Mouse (Mus musculus) brain, embryonic 18.5 days (tissue): ENCODE data around the gene Il6st.

Experiments used
- DNase-seq: peaks from one replicate; pipeline ENCODE4 v3.0.0-alpha.2; 2012; ENCODE audit warnings: low read depth, low spot score

The Il6st gene

DNA sequence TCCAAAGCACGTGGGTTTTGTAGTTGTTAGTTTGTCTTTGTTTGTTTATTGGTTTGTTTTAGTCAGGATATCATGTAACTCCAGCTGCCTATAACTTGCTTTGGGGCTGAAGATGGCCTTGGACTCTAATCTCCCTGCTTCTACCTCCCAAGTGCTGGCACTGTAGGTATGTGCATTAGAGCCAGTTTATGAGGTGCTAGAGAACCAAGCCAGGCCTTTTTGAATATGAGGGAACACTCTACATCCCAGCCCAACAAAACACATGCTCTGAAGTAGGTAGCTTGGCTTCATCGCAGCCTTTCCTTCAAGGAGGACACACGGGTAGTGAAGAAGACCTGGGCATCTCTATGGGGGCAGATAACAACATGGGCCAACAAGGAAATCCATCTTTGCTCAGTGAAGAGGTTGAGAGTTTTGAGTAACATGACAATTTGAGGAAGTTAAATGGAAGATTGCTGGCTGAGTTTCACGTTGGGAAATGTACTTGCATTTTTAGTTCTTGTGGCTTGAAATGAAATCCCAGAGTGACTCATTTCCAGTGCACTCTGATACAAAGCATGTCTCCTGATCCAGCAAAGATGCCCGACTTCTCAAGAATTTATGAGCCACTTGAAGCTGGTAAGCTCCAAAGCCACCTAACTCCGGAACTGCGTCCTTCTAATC lies 20.9 kb upstream of the Il6st start:
- DNase-seq: no peak

DNA sequence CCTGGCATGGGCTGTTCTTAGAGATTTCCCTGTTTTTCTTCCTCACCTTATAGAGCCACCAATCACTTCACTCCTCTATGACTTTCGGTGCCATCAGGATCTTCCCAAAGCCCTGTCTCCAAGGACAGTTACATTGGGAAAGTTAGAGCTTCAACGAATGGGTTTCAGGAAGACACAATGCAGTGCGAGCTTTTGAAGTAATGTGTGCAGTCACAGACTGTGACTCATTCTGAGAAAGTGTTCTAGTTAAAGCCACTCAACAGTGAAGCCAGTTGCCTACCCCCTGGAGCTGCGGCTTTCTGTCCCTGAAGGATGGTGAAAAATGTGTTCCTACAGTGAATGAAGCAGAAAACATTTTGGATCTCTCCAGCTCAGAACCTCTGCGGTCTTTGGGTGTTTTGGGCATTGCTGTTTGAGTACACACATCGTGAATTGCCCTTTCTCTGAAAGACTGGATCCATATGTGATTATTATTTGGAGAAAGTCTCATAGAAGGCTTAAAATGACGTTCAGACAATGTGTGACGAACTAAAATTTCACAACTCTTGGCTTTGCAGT lies 16.7 kb upstream of the Il6st start:
- DNase-seq: no peak

DNA sequence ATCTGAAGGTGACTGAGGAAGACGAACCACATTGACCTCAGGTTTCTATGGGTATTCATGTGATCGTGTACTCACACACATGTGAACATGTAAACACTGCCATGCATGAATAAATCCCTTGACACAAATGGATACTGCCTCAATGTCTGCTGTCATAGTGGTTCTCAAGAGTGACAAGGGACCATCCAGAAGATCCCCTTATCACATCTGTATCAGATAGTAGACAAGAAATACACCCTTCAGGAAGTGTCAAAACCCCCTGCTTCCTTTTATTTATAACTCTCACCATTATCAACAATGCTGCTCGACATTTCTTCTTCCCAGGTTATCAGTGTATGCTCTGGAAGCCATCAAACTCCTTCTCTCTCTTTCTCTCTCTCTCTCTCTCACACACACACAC lies 13.7 kb upstream of the Il6st start:
- no peak for DNase-seq

DNA sequence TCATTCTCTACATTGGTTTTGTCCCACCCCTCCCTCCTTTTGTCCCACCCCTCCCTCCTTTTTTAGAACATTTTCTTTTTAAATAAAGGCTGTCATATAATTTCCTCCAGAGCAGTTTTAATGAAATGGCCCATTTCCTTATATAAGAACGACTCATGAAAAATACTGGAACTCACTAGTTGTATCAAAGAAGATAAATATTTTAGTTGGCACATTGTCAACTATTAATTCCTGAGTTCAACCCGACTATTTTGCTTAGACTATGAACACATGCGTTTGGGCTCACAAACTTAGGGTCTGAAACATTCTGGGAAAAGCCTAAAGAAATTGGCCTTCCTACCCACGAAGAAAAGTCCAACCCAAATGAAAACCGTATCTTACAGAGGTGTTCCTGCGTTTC lies 6.5 kb upstream of the Il6st start:
- no peak for DNase-seq

DNA sequence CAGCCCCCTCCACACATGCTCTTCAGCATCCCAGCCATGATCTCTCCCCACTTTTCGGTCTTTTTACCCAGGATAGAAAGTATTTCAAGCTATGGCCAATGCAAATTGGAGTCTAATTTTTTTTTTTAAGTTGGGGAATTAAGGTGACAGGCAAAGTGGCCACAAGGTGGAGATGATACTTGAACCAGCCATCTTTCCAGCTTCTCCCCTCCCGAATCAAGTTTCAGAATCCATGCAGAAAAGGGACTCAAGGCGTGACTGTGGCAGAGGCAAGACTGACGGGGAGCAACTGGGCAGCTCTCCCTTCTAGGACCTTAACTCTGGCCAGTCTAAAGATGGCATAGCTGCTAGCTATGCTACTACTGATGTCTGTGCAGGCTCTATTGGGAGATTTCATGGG lies 5.9 kb upstream of the Il6st start:
- DNase-seq: no peak

DNA sequence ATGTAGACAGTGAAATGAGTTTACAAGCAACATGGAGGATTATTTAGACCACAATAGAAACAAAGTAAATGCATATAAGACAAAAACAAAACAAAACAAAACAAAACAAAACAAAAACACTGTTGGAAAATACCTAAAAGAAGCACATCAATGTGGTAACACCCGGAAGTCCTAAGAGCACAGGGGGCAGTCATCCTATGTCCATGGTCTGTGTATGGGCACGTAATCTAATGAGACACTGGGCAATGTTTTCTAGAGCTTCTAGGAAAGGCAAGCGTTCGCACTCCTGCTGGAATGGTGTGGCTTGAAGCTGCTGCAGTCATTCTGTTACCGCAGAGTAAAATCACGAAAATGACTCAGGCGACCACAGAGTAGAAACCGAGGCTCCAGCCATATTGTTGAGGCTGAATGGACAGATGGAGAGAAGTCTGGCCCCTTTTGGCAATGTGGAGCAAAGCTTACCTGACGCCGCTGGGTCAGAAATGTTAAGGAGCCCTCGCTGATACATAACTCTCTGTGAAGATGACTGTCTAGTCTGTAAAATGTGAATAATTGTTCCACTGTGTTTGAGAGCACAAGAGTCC lies 5.3 kb upstream of the Il6st start:
- no peak for DNase-seq

DNA sequence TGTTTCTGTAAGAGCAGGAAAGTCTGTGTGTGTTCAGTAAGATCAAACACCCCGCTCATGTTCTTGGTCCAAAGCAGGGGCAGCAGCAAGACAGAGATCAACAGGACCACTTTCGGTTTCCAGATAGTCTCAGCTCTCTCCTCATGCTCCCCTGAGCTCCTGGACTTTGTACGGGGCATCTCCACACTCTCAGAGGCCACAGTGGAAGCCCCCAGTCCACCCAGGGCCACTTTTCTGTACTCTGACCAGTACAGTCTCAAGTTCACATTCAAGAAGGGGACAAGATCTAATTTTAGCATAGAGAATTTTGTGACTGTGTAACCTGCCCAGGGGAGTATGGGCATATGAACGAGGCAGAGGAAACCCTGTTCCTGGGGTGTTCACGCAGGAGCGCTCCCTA lies 3.9 kb upstream of the Il6st start:
- DNase-seq: no peak

DNA sequence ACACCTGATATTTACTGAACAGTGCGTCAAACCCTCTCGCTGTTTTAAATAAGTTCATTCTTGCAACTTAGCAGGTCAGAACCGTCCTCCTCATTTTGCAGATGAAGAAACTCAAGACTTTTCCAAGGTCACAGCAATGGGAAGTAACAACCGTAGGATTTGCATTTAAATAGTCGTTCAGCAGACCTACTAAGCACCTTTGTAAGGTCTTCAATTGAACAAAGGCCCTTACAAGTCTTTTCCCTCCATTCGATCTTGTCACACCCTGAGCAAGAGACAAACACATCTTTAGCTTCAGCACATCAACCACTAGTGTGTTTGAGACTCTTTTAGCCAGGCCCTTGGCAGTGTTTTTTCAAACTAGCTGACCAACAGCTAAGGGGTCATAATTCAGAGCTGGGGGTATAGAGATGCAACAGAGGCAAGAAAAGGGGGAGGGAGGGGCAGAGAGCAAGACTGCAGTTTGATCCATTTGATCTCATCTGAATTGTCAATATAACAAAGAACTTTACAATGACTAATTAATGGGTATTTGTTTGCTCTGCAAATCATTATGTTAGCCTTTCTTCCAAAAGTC lies 1.4 kb upstream of the Il6st start:
- DNase-seq: no peak

DNA sequence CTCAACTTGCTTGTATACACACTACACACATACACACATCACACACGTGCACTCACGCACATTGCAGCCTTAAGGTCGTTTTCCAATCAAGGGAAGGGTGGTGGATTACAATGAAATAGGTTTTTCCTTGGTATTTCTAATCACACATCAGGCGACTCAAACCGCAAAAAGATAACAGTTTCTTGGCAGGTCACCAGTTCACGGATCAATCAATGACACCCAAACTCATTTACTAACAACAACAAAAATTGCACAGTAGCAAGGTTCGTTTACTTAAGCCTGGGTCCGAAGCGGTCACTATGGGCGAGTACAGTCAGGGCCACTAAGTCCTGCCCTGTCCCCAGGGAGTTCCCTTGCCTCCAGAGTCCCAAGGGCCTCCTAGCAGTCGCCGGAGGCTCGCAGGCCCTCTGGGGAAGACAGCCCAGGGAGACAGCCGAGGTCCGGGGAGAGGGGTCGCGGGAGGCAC lies 500 bp upstream of the Il6st start:
- no peak for DNase-seq

DNA sequence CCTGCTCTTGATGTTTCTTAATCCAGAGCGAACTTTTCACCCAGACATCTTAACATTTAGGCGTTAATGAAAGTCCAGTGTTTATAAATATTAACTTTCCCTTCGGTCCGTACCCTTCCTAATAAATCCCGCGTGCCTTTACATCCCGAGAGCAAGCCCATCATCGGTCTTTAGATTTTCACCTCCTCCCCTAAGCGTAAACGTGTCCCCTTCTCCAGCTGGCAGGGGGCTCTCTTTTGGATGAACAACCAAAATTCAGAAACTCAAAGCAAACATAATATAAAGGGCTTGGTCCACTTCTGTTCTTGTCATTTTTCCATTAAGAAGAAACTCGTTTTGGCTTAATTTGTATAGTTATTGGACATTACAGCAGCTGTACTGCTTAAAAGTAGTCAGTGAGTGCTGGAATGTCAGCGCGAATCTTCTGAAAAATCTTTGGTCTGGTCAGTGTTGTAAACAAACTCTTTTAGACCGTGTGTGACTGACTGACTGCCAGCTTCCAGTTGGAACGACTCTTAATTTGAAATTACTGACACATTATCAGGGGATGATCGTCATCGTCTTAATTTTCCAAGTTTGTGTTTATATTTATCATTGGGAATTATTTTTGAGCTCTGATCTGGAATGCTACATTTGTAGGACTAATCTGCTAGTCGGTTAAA lies 887 bp downstream of the Il6st start:
- DNase-seq: no peak

DNA sequence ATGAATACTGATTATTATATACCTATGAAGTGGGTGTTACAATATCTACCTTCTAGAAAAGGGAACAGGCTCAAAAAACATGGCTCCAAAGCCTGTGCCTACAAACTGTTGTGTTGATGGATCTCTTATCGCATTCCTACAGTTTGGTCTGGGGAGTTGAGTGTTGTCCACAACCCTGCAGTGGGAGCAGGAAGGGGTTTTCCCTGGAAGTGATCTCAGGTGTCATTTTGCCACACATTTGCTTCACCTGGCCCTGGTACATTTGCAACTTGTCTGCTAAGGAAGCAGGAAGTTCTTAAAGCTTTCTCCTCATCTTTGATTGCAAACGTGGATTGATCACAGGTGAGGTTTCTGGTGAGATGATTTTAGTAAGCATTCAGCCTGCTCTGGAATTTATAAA lies 1.7 kb downstream of the Il6st start:
- DNase-seq: no peak

DNA sequence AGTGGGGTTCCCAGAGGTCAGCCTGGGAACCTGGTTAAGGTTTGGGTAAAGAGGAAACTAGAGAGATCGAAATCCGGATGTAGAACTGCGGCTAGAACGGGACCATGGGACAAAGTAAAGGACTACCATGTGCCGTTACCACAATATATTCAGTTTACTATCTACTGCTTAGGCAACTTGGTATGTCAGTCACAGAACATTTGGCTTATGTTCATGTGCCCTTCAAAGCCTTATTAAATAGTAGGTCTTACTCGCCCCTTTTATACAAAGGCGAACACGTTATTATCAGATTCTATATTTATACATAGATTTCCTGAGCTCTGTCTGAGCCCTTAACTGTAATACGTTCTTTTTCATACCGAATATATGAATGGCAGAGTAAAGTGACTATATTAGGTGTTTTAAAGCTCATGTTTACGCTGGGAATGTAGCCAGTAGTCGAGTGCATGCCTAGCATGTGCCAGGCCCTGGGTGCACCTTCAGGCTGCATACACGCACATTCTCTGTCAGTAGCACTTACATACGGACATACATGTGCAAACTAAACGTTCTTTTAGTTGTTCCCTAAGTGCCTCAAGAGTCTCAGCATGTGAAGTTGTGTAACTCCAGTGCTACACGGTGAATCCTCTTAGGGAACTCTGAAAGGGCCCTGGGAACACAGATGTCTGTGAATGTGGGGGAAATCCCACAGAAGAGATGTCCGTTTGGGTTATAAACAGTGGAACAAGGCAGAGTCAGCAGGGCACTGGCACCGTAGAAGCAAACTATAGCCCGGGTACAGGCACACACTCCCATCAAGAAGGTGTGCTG lies 2.5 kb downstream of the Il6st start:
- no peak for DNase-seq

DNA sequence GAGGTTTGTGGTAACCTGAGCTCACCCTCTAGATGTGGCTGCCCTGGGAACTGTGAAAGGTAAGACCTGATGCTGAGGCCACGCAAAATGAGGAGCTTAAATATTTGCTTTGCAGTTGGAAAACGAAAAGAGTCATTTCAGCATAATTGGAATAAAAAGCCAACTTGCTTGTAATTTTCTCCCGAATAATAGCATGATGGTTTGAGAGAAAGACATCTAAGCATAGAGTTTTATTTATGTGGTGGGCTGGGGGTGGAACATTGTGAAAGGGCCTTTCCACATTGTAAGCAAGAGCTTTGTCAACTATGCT lies 3.0 kb downstream of the Il6st start:
- DNase-seq: no peak

DNA sequence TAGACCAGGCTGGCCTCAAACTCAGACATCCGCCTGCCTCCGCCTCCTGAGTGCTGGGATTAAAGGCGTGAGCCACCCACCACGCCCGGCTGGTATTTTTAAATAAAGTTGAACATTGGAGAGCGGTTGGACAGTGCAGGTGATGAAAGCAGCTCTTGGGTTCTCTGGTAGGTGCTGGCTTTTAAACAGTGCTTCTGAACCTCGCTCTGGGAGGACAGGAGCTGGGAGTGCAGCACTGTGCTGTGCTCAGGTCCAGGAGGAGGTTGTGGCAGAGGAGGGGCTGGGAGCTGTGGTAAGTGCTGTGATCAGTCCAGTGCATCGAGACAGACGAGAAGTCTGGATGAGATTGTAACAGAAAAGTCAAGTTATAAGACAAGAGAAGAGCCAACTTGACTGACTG lies 3.5 kb downstream of the Il6st start:
- DNase-seq: no peak

DNA sequence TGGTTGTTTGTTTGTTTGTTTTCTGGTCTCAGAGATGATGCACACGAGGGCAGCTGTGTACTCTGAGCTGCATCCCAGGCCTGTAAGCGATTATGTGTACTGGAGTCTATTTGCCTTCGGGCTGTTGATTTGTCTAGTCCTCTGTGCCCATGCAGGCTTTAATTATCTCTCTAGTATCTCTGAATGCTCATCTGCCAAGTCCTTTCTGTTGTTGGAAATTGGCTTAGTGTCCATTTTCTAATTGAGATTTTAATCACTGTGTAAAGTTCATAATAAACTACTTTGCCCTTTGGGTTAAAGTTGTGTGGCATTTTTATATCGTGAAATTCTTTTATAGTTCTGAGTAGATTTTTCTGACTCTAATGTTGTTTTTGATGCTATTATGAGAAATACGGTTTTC lies 5.6 kb downstream of the Il6st start:
- no peak for DNase-seq

DNA sequence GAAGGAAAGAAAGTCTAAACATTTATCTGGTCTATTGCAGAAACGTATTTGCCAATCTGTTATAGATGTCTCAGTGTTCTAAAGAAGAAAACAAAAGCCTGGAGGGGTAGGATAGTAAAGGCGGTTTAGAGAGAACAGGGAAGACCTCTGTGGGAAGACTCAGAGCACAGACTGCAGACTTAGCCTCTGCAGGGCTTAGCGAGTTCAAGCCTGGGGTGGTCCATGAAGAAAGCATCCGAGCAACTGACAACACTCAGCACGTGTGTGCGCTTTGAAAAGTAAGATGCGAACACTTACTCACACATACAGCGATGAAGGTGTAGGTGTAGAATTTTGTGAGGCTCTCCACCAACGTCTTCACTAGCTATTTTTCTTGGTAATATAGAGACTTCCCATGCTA lies 7.3 kb downstream of the Il6st start:
- no peak for DNase-seq

DNA sequence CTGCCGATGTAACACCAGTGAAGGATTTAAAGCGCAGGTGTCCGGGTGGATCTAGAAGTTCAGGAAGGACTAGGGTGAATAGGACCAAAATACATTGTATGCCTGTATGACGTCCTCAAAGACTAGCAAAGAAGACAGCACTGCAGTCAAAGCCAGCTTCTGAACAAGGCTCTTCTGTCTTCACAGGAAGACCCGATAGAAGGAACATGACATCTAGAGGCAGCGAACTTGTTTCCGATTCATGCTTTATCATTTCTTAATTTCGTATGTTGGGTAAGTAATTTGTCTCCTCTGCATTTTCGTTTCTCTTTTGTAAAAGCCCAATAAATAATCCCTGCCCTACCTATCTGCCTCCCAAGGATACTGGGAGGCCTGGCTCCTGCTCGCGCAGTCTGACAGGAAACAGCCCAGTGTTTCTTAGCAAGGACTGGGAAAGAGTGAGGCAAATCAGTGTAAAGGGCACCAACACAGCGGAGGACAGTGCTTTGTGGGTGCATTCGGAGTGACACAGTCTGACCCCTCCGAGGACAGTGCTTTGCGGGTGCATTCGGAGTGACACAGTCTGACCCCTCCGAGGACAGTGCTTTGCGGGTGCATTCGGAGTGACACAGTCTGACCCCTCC lies 8.6 kb downstream of the Il6st start:
- DNase-seq: no peak

DNA sequence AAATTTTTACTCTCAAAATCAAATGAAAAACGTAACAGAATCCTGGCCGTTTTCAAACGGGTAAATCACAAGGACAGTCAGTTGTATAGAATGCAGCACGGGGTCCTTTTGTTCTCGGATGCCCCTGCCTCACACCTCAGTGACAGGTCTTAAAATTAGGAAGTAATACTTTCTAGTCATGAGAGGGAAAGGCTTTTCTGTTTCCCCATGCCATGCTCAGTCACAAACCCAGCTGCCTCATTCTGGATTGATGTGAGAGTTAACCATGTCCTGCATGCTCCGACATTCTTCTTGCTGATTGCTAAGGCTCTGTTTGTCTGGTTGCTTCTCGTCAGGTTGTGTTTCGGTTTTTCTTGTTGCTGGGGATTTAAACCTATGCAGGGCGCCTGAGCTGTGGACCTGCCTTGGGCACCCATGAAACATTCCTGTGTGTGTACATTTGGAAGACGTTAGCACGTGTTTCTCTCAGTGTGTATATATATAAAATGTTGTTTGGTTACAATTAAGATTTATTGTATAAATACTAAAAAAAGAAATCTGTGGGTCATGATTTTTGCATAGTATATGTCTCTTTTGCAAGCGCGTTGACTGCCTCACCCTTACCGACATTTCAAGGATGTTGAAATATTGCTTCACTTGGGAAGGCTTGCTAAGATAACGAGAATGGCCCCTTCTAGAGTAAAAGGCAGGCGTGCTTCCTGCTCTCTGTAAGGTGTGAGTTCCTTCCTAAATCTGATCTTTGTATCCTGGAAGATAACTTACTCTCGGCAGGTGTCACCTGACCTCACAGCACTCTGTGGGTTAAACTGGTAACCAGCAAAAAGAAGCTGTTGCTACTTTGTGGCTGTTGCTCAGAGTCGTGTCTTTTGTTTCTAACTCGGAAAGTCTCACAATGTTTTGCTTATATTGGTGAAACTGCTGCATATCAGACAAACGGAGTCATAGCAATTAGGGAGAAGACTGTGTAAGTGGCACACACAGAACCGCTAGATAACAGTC lies 10.2 kb downstream of the Il6st start:
- no peak for DNase-seq

DNA sequence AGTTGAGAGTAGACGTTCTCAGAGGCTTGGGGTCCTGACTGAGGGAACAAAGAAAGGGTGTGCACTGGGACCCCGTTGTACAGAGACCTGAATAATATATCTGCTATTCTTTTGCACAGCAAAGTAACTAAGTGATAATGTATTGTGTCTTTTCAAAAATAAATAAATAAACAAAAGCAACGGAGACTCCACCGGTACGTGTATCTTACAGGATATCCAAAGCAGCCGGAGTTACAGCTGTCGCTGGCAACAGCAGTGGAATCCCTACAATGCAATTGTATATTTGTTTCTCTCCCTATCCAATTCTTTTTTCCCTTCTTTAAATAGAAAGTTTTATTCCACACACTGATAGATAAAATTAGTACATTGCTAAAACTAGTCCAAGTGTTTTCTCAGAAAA lies 15.2 kb downstream of the Il6st start:
- DNase-seq: no peak

DNA sequence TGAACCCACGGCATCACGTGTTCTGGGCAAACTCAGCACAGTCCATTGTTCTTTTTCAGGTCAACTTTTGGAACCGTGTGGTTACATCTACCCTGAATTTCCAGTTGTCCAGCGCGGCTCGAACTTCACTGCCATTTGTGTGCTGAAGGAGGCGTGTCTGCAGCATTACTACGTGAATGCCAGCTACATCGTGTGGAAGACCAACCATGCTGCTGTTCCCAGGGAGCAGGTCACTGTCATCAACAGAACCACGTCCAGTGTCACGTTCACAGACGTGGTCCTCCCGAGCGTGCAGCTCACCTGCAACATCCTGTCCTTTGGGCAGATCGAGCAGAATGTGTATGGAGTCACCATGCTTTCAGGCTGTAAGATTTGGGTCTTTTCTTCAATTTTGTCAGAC lies 16.1 kb downstream of the Il6st start:
- no peak for DNase-seq
